Mouse (Mus musculus) kidney, postnatal 10 days (tissue): ENCODE measurements around the gene Atp8a2.
"Not testable (repeated sequence)": the region's sequence is repeated elsewhere in the genome, so short reads cannot be mapped to it uniquely, and the experiment has no call there.

Experiments
- DNase-seq: peaks from one replicate; pipeline ENCODE4 v3.0.0; 2021; ENCODE audit warnings: mixed read lengths

The Atp8a2 gene

DNA sequence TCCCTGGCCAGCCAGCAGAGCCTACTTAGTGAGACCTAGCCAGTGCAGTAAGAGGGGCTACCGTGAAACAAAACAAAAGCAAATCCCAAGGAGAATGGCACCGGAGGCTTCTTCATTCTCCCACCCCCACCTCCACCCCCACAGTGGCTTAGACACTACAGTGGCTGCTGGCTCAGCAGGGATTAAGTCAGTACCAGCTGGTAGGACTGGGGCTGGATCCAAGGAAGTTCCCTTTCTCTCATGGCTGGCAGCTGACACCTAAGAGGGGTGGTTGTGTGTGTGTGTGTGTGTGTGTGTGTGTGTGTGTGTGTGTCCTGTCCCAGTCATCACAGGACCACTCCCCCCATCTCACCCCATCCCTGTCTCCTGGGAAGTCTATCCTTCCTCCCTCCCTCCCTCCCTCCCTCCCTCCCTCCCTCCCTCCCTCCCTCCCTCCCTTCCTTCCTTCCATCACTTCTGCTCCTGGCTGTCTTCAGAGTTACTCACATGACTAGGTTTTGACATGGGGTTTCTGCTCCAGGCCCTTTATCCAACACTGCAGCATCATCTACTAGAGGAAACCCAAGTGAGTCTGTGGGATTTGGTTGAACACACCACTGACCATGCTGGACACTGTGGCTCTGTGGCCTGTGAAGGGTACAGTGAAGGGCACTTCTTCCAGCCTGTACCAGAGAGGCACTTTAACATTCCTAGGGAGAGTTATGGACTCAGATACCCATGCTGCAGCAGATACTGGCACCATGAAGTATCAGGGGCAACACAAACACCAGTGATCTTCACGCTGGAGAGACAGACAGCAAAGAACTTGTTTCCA, 358.3 kb downstream of the Atp8a2 start:
- not testable (repeated sequence) for DNase-seq

- DNase-seq: not testable (repeated sequence)
Observed at GRCm38 (mm10) chr14:59837691-59838241, 359.2 kb downstream of the Atp8a2 start.

DNA sequence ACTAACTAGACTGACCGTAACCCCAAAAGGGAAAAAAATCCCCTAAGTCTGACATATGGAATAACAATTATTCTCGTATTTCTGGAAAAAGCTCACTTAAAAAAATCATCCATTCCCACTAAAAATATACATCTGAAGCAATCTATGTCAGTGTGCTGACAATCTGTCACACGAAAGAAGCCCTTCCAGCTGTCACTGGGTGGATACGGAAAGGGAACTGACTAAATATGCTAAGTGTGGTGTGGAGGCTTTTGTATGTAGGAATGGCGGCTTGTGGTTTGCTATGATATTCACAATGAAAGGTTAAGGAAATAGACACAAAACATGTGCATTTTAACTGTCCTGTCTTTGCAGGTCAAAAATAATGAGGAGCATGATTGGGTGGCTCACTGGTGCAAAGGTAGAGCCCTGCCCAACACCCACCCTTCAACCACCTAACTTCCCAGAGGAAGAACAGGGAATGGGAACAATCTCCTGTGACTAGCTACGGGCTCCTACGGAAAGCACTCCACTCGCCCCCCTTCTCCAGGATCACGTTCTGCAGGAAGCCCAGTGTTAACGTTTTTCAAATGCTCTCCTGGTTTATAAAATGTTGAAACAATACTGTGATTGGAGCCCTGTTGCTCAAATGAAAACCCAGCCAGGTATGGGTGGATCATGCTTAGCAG, 360.0 kb downstream of the Atp8a2 start:
- DNase-seq: no peak

DNA sequence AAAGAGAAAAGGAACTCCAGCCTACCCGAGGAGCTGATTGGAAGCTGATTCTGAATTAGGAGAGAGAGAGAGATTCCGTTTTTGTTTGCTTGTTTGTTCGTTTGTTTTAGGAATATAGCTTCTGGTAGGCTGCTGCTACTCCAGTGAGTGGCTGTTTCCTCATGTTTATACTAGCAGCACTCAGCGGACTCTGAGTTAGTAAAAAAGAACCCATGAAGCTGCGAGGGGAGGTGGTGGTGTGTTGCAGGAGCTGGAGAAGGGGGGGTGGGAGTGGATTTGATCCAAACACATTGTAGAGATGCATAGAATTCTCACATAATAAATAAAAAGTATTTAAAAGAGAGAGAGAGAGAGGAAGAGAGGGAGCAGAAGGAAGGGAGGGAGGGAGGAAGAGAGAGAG, 367.4 kb downstream of the Atp8a2 start:
- DNase-seq: no peak

- no peak for DNase-seq
Observed at GRCm38 (mm10) chr14:59827409-59827808, 369.6 kb downstream of the Atp8a2 start.

GRCm38 (mm10) chr14:59820115-59820419, 376.9 kb downstream of the Atp8a2 start:
- no peak for DNase-seq

GRCm38 (mm10) chr14:59819215-59820114, 377.5 kb downstream of the Atp8a2 start:
- DNase-seq: no peak

DNA sequence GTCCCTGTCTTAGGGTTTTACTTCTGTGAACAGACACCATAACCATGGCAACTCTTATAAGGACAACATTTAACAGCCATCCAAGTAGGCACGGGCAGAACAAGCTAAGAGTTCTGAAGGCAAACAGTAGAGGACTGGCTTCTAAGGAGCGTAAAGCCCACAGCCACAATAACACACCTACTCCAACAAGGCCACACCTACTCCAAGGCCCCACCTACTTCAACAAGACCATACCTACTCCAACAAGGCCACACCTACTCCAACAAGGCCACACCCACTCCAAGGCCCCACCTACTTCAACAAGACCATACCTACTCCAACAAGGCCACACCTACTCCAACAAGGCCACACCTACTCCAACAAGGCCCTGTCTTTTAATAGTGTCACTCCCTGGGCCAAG, 386.7 kb downstream of the Atp8a2 start:
- not testable (repeated sequence) for DNase-seq

GRCm38 (mm10) chr14:59809790-59810189, 387.2 kb downstream of the Atp8a2 start:
- no peak for DNase-seq

GRCm38 (mm10) chr14:59807528-59808300, 389.3 kb downstream of the Atp8a2 start:
- DNase-seq: no peak

DNA sequence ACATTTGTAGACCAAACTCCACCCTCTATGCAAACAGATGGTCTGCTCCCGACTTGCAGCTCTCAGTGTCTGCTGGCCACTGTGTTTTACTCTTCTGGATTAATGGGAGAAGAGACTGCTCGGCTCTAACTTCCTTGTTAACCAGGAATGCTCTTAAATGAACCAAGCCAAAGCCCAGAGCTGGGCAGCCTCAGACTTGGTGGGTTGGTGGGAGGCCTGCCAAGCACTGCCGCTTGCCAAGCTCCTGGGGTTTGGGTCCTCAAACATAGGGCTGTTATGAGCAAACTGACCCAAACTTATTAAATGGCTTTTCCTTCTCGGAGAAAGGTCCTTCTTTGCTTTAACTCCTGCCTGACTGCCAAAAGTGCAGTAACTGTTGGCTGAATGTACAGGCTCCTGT, 390.1 kb downstream of the Atp8a2 start:
- DNase-seq: peak; percentile 42

GRCm38 (mm10) chr14:59806159-59806558, 390.8 kb downstream of the Atp8a2 start:
- DNase-seq: no peak

GRCm38 (mm10) chr14:59805683-59806082, 391.3 kb downstream of the Atp8a2 start:
- DNase-seq: no peak

GRCm38 (mm10) chr14:59801961-59802599, 394.9 kb downstream of the Atp8a2 start:
- DNase-seq: peak; percentile 91

GRCm38 (mm10) chr14:59799511-59799910, 397.5 kb downstream of the Atp8a2 start:
- DNase-seq: no peak

GRCm38 (mm10) chr14:59793841-59794240, 403.1 kb downstream of the Atp8a2 start:
- no peak for DNase-seq

DNA sequence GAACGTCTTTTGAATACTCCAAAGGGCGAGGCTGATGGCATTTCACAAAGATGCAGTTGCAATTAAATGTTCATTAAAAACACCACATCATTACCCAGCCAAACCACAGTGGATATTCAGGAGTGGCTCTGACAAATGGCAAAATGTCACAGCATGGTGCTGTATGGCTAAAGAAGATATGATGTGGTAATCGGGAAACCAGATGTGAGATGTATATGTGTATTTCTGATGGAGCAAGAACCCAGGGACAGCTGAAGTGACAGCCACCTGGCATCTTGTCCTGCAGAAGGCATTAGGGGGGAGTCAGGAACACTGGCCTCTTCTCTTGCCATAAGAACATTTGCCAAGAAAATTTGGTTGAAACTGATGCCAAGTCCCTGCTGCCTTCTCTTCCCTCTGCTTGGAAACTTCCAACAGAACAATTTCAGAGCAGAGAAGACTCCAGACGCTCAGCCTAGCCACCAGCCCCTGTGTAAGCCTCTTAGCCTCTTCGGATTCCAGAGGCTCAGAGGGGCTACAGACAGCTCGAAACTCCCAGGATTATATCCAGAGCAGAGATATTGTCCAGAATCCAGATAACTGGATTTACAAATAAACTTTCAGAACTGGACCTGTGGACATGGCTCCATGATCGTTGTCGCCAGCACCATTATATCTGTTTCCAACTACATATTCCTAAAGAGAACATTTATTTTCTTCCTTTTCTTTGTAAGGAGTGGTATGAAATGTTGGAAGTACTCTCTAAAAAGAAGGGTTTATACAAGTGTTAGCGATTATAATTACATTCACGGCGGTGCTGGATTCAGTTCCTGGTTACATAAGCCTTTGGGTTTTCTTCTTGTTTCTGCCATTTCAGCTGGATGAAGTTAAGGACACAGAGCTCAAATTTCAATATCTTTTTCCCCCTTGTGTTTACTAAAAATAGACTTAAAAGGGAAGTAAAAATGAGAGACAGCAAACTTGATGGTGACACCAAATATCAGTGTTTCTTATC, 413.3 kb downstream of the Atp8a2 start:
- no peak for DNase-seq

DNA sequence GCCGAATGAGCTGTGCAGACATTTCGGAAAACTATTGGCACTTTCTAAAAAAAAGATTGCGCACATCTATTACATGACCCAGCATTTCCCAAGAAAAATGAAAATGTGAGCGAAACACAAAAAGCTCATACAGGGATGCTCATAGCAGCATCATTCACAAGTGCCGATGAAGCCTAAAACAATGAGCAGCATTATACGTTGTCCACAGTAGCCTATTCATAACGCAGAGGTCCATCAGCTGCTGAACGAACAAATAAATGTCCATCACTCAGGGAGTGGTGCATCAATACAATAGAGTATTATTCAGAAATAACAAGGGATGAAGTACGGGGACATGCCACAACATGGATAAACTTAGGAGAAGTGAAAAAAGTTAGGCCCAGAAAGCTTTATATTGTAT, 416.6 kb downstream of the Atp8a2 start:
- DNase-seq: no peak

DNA sequence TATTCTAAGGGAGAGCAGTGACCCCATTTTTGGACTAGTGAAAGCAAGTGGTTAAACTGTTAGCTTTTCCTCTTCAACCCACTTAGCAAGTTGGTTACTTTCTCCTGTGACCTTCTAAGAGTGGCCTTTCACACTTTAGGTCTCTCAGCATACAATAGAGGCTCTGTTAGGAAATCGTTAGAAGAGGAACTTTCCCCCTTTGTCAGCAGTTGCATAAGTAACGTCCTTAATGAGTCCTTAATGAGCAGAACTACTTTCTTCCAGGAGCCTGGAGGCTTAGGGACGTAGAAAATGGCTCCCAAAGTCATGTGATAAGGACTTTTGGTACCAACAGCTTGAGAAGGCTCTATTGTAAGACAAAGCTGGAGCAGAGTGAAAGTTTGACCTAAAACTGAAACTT, 434.8 kb downstream of the Atp8a2 start:
- DNase-seq: no peak

DNA sequence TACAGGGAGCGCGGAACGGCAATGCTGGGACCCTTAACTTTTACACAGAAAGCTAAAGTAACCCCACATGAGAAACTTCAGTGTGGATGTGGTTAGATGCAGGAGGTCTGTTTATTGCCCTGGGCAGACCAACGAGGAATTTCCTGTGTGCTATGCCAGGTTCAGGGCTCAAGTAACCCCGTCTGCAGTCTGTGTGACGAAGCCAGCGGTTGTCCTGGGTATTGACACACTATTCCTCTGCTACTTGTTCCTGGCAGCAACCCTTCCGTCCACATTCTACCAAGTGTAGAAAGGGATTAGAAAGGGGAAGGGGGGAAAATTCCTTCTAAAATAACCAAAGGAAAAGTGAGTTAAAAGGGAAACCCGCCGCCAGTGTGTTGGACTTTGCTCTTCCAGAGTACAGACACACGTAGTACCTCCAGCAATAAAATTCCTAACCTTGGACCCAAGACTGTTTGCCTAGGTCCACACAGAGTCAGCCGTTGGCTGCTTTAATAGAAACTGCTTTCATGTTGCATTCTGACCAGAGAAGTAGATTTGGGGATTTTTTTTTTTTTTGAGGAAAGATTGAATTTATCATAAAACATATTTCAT, 437.0 kb downstream of the Atp8a2 start:
- DNase-seq: peak; percentile 24
